Mouse (Mus musculus): ENCODE measurements around the gene Ppp2r2c.

The Ppp2r2c gene

DNA sequence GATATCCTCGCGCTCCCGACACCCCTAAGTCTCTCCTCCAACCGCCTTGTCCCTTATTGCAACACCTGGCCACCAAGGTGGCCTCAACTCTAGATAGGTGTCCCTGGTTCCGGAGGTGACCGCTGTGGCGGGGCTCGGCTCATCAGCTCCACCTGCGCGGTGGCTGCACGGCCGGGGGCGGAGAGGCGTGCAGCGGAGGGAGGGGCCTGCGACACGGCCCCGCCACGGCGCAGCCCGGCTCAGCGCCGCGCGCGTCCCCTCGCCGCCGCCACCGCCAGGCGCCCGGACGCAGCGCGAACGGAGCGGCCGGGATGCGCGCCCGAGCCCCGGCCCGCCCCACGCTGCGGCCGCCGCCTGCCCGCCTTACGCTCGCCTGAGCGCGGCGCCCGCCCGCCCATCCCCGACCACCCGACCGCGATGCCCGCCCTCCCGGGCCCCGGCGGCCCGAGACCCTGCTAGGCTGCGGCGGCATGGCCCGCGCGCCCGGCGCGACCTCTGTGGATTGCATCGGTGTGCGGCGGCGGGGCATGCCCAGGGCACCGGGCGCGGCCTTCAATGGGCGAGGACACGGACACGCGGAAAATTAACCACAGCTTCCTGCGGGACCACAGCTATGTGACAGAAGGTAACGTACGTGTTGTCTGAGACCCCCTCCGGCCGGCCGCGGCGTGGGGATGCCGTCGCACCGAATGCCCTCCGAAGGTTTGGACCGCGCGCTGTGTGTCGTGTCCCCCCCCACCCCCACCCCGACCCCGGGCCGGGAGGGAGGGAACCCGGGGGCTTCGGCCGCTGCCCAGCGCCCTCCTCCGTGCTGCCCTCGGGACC lies at the start of gene Ppp2r2c:
TSS of gene Ppp2r2c (plus strand) at position 248 of the 825 bp plus-strand sequence.
- in situ Hi-C loops (cut with MboI, MseI), result no loop called here

GRCm38 (mm10) chr5:36819742-36820141 lies 48.6 kb upstream of the Ppp2r2c start:
- in situ Hi-C loops (cut with MboI, MseI), result no loop called here

- in situ Hi-C loops (cut with MboI, MseI), result no loop called here
These were observed 48.2 kb upstream of the Ppp2r2c start for GRCm38 (mm10) chr5:36820142-36820541.

DNA sequence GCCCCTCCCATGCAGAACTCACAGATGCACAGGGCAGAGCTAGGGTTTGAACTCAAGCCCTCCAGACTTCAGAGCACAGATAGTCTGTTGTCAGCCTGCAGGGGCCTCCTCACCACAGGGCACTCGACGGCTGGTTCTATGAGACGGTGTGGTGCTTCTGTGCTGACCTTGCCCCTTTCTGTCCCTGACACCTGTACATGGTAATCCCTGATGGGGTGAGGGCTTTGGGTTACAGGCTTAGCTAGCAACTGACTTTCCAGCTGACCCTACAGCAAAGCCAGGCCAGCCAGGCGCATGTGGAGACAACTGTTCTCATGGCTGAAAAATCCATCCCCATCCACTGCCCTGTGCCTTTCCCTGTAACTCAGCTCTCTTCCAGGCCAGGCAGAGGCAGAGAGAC lies 45.4 kb upstream of the Ppp2r2c start:
- in situ Hi-C loops (cut with MboI, MseI), result no loop called here

GRCm38 (mm10) chr5:36829098-36829497 lies 39.2 kb upstream of the Ppp2r2c start:
- in situ Hi-C loops (cut with MboI, MseI), result no loop called here

DNA sequence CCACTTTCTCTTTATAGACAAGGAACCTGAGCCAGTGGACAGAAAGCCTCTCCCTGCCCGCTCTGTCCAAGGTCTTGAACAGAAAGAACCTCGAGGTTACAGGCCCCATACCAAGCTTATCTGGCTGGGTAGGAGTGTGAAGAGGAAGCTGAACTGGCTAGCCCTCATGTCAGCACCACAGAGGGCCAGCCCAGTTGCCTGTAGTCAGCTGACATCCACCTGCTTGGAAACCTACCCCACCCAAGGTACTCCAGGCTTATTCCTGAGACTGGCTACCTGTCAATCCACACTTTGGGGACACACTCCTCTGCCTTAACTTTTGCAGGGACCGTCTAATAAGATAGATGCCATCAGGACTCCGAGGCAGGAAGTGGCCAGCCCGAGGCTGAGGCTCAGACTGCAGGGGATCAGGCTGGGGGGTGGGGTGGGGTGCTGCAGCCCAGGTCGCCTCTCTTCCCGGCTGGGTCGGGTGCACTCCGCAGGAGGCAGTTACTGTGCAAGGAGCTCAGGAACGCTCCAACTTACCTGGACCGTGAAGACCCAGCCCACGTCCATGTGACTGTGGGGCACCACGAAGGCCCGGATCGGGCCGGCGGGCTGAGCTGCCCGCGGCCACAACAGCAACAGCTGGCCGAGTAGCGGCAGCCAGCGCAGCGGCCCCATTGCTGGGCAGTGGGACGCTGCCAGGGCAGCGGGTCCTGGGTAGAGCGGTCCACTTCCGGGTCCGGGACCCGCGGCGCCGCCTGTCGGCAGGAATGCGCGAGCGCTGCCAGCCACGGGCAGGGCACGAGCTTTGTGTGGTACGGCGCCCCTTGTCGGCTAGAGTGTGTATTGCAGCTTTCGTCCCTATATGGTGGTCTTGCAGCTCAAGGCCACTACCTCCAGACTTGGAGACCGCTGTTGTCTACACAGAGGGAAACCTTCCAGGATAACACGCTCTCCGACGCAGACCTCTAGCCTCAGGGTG lies 38.1 kb upstream of the Ppp2r2c start, which contains the start of gene Man2b2:
TSS of gene Man2b2 (minus strand) at position 741 of the 967 bp plus-strand sequence.
- in situ Hi-C loops (cut with MboI, MseI), result no loop called here

- in situ Hi-C loops (cut with MboI, MseI), result no loop called here
These were observed 37.0 kb upstream of the Ppp2r2c start for GRCm38 (mm10) chr5:36831272-36831671.

GRCm38 (mm10) chr5:36835933-36836332 lies 32.4 kb upstream of the Ppp2r2c start:
- in situ Hi-C loops (cut with MboI, MseI), result no loop called here

GRCm38 (mm10) chr5:36839032-36839431 lies 29.3 kb upstream of the Ppp2r2c start:
- in situ Hi-C loops (cut with MboI, MseI), result no loop called here

- in situ Hi-C loops (cut with MboI, MseI), result no loop called here
These were observed 28.7 kb upstream of the Ppp2r2c start for GRCm38 (mm10) chr5:36839602-36840001.

DNA sequence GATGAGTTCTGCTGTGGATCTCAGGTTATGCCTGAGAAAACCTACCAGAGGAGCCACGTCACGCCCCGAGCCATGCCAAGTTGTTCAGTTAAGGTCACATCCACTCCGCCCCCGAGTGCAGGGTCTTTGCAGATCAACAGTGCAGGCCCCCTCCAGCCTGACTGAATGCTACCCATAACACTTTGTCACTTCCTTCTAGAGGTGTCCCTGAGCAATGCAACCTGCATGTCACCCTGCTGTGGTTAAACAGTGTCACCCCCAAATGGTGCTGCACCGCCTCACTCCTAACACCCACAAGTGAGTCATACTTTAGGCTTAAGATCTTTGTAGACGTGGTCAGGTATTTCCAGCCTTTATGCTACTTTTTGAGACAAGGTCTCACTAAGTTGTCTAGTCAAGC lies 28.2 kb upstream of the Ppp2r2c start:
- in situ Hi-C loops (cut with MboI, MseI), result no loop called here

DNA sequence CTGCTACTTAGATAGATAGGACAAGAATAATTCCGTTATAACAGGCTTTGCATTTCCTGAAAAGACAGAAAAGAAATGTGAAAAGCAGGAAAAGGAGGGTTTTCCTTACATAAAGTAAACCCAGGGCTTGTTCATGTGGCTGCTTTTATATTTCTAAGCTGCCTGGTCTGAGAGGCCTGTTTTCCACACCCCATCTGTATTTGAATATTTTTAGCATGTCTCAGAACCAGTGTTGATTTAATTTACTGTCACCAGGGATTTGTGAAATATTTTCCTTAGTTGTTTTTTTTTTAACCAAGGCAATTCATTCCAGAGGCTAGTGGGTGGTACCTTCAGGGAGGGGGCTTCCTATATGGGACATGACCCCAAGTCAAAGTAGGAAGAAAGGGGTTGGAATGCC lies 26.6 kb upstream of the Ppp2r2c start:
- in situ Hi-C loops (cut with MboI, MseI), result no loop called here

GRCm38 (mm10) chr5:36844490-36844889 lies 23.8 kb upstream of the Ppp2r2c start:
- in situ Hi-C loops (cut with MboI, MseI), result no loop called here

DNA sequence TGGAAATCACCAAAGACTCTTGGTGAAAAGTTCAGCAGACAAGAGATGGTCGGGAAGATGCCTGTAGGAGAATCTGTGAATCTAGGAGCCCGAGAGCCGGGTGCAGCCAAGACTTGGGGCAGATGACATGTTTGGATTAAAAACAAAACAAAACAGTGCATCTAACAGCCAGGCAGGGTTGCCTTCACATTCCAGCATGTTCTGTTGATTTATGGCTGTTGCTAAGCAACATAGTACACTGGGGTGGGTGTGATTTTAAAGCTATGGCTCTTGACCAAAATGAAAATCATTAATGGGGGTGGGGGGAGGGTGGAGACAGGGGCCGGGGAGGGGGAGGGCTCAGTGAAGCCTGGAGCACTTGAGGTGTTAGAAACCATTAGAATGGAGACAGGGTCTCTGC lies 16.7 kb upstream of the Ppp2r2c start:
- in situ Hi-C loops (cut with MboI, MseI), result no loop called here

- in situ Hi-C loops (cut with MboI, MseI), result no loop called here
These were observed 13.1 kb upstream of the Ppp2r2c start for GRCm38 (mm10) chr5:36855180-36855579.

- in situ Hi-C loops (cut with MboI, MseI), result no loop called here
These were observed 11.8 kb upstream of the Ppp2r2c start for GRCm38 (mm10) chr5:36856529-36856928.

- in situ Hi-C loops (cut with MboI, MseI), result no loop called here
These were observed 10.8 kb upstream of the Ppp2r2c start for GRCm38 (mm10) chr5:36857546-36857945.

- in situ Hi-C loops (cut with MboI, MseI), result no loop called here
These were observed 7.2 kb upstream of the Ppp2r2c start for GRCm38 (mm10) chr5:36861084-36861483.

DNA sequence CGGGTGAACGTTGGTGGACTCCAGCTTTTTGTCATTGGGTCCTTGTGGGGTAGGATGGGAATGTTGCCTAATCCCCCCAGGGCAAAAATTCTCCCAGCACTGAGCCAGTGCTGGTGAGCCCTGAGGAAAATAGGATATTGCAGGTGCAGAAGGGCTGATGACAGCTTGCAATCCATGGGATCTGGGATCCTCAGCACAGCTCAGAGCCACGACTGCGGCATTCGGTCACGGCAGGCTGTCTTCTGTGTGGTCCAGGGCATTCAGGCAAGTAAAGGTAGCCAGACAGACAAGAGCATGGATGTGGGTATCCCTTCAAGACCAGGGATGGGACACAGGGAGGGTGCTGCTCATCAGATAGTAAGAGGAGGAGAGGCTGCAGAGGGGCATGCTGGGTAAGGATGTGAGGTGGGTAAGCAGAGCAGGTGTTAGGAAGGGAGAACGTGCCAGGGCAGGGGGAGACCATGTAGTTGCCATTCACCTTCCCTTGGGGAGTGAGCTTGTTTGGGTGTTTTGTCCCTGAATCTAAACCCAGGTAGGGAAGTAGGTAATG lies 1.5 kb upstream of the Ppp2r2c start:
- in situ Hi-C loops (cut with MboI, MseI), result no loop called here

DNA sequence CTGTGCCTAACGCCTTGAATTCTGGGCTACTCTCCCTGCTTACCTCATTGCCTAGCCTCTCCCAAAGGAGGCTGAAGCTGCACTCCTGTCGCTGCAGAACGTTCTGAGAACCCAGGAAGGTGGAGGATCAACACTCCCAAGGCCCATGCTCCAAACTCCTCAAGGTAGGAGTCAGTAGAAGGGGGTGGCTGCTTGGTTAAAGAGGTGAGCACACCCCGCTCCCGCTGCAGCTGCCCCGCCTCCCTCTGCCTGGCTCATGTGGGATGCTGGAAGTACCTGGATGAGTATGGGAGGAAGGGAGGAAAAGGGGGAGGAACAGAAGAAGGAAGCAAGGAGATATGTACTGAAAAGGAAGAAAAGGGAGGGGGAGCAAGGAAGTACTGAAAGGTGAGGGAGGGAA lies 752 bp upstream of the Ppp2r2c start:
- in situ Hi-C loops (cut with MboI, MseI), result no loop called here

DNA sequence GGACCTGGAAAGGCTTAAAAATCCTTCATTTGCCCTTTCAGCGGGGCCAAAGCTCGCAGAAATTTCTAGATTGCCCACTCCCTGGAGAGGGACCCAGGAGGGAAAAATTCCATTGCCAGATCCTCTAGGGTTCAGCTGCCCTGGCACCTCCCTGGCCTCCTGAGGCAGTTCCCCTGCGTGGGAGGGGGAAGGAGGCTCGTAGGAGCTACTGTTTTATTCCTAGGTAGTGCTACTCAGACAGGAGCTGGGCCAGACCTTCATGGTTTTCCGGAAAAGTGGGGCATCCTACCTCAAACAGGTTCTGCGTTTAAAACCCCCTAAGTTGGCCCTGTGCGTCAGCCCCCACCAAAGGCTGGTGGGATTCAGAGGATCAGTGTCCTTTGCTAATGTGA lies 869 bp downstream of the Ppp2r2c start:
- in situ Hi-C loops (cut with MboI, MseI), result no loop called here

DNA sequence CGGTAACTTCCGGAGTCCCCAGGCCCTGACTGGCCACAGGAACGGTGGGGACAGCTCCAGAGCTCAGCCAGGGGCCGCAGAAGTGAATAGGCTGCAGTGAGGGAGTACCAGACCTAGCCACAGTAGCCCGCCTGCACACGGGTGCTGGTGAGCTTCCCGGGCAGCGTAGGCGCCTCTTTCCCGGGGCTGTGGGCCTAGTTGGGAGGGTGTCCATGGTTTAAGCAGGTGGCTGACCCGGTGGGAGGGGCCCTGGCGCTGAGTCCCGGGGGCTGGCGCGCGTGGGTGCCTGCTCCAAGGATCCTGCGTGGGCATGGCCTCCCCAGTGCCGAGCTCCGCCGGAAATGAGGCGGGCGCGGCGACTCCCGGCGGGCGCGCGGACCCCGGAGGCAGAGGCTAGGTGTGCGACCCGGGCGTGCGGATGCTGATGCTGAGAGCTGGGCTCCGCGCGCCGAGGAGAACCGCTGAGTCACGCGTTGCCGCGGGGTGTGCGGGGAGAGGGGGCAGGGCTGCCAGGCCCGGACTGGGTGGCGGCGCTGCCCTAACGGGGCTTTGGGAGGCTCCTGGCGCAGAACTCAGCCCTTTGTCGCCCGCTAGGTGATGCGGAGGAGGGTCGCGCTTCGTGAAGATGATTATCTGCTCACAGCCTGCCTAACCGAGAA lies 1.4 kb downstream of the Ppp2r2c start:
- in situ Hi-C loops (cut with MboI, MseI), result no loop called here
